Mouse (Mus musculus) liver, adult 2 months (tissue): ENCODE data around the gene Bach2.

Source experiments
- CTCF ChIP-seq: fragments of 200-500 bp; IDR thresholded peaks from 2 replicates; pipeline ENCODE4 v1.5.1; 2011; ENCODE audit warnings: low read depth, low read length, control low read depth
- POLR2A ChIP-seq: fragments of 200-500 bp; IDR thresholded peaks from 2 replicates; pipeline ENCODE4 v1.6.1; 2011; ENCODE audit warnings: low read length, control low read depth; ENCODE audit not compliant: insufficient read depth; ENCODE audit errors: extremely low read depth

DNA sequence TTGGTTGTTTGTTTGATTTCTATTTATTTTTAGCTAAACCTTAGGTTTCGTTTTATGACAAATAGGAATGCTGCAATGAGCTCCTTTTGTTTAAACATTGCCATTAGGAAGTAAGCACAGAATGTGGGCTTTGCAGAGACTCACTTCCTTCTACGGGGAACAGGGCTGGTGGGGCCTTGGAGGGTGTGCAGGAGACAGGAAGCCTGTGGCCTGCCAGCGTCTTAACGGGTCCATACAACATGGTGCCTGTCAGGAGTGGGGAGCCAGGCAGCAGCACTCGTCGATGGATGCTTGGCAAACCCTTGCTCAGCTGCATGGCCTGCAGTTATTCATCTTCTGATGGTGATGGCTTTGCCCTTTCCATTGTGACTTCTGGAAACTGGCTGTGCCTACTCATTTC, 41.8 kb downstream of the Bach2 start:
- TF ChIP-seq CTCF (no peak), POLR2A (no peak)
